Mouse (Mus musculus): Measurements from ENCODE around the gene Prss41. TPM values are rescaled to one million over a fixed set of nuclear protein-coding genes. Genes with fewer than 3 reads are reported as not detected.

The Prss41 gene
- polyA plus RNA-seq, 2 experiments, result 0.06 to 0.18 TPM

- peak overlapping the region; percentile 97 for H3K4me2 ChIP-seq (ENCODE audit: low read depth)
- peak in 2 of 3 experiments; percentile 25 to 37 for DNase-seq (ENCODE audit: low read depth in 3 of 3, low spot score in 3 of 3)
- peak overlapping the region; percentile 90 for H3K9ac ChIP-seq (replicated peaks)
- H3K4me3 ChIP-seq (ENCODE audit: insufficient read depth in 1 of 2, low read depth in 2 of 2, low read length in 2 of 2), result peak overlapping the region; percentile 83 to 87
- peak; percentile 72 for ATAC-seq (ENCODE audit: insufficient read depth)
- no peak for TF ChIP-seq EP300 (IDR thresholded peaks at IDR 0.05; ENCODE audit: low read depth)
- peak; percentile 41 for TF ChIP-seq CTCF (IDR thresholded peaks at IDR 0.05; ENCODE audit: low read depth)
- H3K9me3 ChIP-seq (ENCODE audit: control insufficient read depth, low read length), result no peaks in the 10 kb centered on the region; the same call in 1 of the 2 replicates
- peaks cover 32% of the 10 kb centered on the region for H3K36me3 ChIP-seq (replicated peaks; ENCODE audit: control insufficient read depth, insufficient read depth, low read depth)
- peaks cover 2% of the 10 kb centered on the region; the same call in 1 of the 2 replicates for H3K27me3 ChIP-seq (ENCODE audit: control insufficient read depth, insufficient read depth, low read length)
- under 1% methylated on average over 47 of the region's 47 CpGs for WGBS (ENCODE audit: insufficient replicate concordance)
- peaks cover 13 to 15% of the 10 kb centered on the region in 2 experiments for H3K4me1 ChIP-seq (replicated peaks; ENCODE audit: control insufficient read depth in 2 of 2, insufficient read depth in 2 of 2, low read length in 1 of 2)
- peak overlapping the region; percentile 64 for H3K27ac ChIP-seq
Observed at GRCm38 (mm10) chr17:23828271-23829001, 15.5 kb downstream of the Prss41 start.

GRCm38 (mm10) chr17:23825591-23825990 is 18.4 kb downstream of the Prss41 start:
- H3K9ac ChIP-seq (replicated peaks), result no peak overlapping the region
- no peak overlapping the region for H3K27ac ChIP-seq
- no peaks in the 10 kb centered on the region; the same call in 1 of the 2 replicates for H3K9me3 ChIP-seq (ENCODE audit: control insufficient read depth, low read length)
- H3K4me1 ChIP-seq (replicated peaks; ENCODE audit: control insufficient read depth in 2 of 2, insufficient read depth in 2 of 2, low read length in 1 of 2), result peaks cover 13 to 15% of the 10 kb centered on the region in 2 experiments
- no peaks in the 10 kb centered on the region; the same call in 1 of the 2 replicates for H3K27me3 ChIP-seq (ENCODE audit: control insufficient read depth, insufficient read depth, low read length)
- no peak overlapping the region for H3K4me3 ChIP-seq (ENCODE audit: insufficient read depth in 1 of 2, low read depth in 2 of 2, low read length in 2 of 2)
- DNase-seq (ENCODE audit: low read depth in 3 of 3, low spot score in 3 of 3) (no peak), ATAC-seq (ENCODE audit: insufficient read depth) (no peak)
- no peak for TF ChIP-seq CTCF (IDR thresholded peaks at IDR 0.05; ENCODE audit: low read depth)
- no peak for TF ChIP-seq EP300 (IDR thresholded peaks at IDR 0.05; ENCODE audit: low read depth)
- H3K4me2 ChIP-seq (ENCODE audit: low read depth), result no peak overlapping the region
- 74% methylated on average over 4 of the region's 4 CpGs for WGBS (ENCODE audit: insufficient replicate concordance)
- peaks cover 59% of the 10 kb centered on the region for H3K36me3 ChIP-seq (replicated peaks; ENCODE audit: control insufficient read depth, insufficient read depth, low read depth)

GRCm38 (mm10) chr17:23823614-23824013 is 20.4 kb downstream of the Prss41 start:
- Histone ChIP-seq H3K4me3 (ENCODE audit: insufficient read depth in 1 of 2, low read depth in 2 of 2, low read length in 2 of 2) (no peak overlapping the region), H3K27ac (no peak overlapping the region), H3K4me2 (ENCODE audit: low read depth) (no peak overlapping the region), H3K27me3 (ENCODE audit: control insufficient read depth, insufficient read depth, low read length) (no peaks in the 10 kb centered on the region), H3K4me1 (replicated peaks; ENCODE audit: control insufficient read depth in 2 of 2, insufficient read depth in 2 of 2, low read length in 1 of 2) (peaks cover 7 to 9% of the 10 kb centered on the region in 2 experiments), H3K9me3 (ENCODE audit: control insufficient read depth, low read length) (peaks cover 10% of the 10 kb centered on the region), H3K9ac (replicated peaks) (no peak overlapping the region), H3K36me3 (replicated peaks; ENCODE audit: control insufficient read depth, insufficient read depth, low read depth) (peaks cover 79% of the 10 kb centered on the region)
- DNase-seq (ENCODE audit: low read depth in 3 of 3, low spot score in 3 of 3) (no peak), ATAC-seq (ENCODE audit: insufficient read depth) (no peak)
- TF ChIP-seq EP300 (IDR thresholded peaks at IDR 0.05; ENCODE audit: low read depth), result no peak
- TF ChIP-seq CTCF (IDR thresholded peaks at IDR 0.05; ENCODE audit: low read depth), result no peak
- WGBS (ENCODE audit: insufficient replicate concordance), result 90% methylated on average over 12 of the region's 12 CpGs

- Histone ChIP-seq H3K36me3 (replicated peaks; ENCODE audit: control insufficient read depth, insufficient read depth, low read depth) (peaks cover 85% of the 10 kb centered on the region), H3K4me3 (ENCODE audit: insufficient read depth in 1 of 2, low read depth in 2 of 2, low read length in 2 of 2) (no peak overlapping the region), H3K4me2 (ENCODE audit: low read depth) (no peak overlapping the region), H3K27me3 (ENCODE audit: control insufficient read depth, insufficient read depth, low read length) (no peaks in the 10 kb centered on the region), H3K4me1 (replicated peaks; ENCODE audit: control insufficient read depth in 2 of 2, insufficient read depth in 2 of 2, low read length in 1 of 2) (peaks cover 6% of the 10 kb centered on the region in 2 experiments), H3K27ac (no peak overlapping the region), H3K9me3 (ENCODE audit: control insufficient read depth, low read length) (peaks cover 14% of the 10 kb centered on the region), H3K9ac (replicated peaks) (no peak overlapping the region)
- WGBS (ENCODE audit: insufficient replicate concordance), result 86% methylated on average over 16 of the region's 16 CpGs
- no peak for DNase-seq (ENCODE audit: low read depth in 3 of 3, low spot score in 3 of 3)
- TF ChIP-seq CTCF (IDR thresholded peaks at IDR 0.05; ENCODE audit: low read depth) (no peak), EP300 (IDR thresholded peaks at IDR 0.05; ENCODE audit: low read depth) (no peak)
- no peak for ATAC-seq (ENCODE audit: insufficient read depth)
Observed at GRCm38 (mm10) chr17:23823018-23823417, 21.0 kb downstream of the Prss41 start.

- DNase-seq (ENCODE audit: low read depth in 3 of 3, low spot score in 3 of 3) (no peak), ATAC-seq (ENCODE audit: insufficient read depth) (no peak)
- no peak overlapping the region for H3K9ac ChIP-seq (replicated peaks)
- H3K4me3 ChIP-seq (ENCODE audit: insufficient read depth in 1 of 2, low read depth in 2 of 2, low read length in 2 of 2), result no peak overlapping the region
- H3K4me2 ChIP-seq (ENCODE audit: low read depth), result no peak overlapping the region
- WGBS (ENCODE audit: insufficient replicate concordance), result 80% methylated on average over 6 of the region's 6 CpGs
- no peaks in the 10 kb centered on the region for H3K4me1 ChIP-seq (replicated peaks; ENCODE audit: control insufficient read depth in 2 of 2, insufficient read depth in 2 of 2, low read length in 1 of 2)
- peaks cover 94% of the 10 kb centered on the region for H3K36me3 ChIP-seq (replicated peaks; ENCODE audit: control insufficient read depth, insufficient read depth, low read depth)
- H3K9me3 ChIP-seq (ENCODE audit: control insufficient read depth, low read length), result peaks cover 22% of the 10 kb centered on the region
- no peaks in the 10 kb centered on the region for H3K27me3 ChIP-seq (ENCODE audit: control insufficient read depth, insufficient read depth, low read length)
- TF ChIP-seq CTCF (IDR thresholded peaks at IDR 0.05; ENCODE audit: low read depth), result no peak
- TF ChIP-seq EP300 (IDR thresholded peaks at IDR 0.05; ENCODE audit: low read depth), result no peak
- H3K27ac ChIP-seq, result no peak overlapping the region
Observed at GRCm38 (mm10) chr17:23822094-23822493, 21.9 kb downstream of the Prss41 start.
